Mouse (Mus musculus): ENCODE results near the gene Rab39.
A peak's percentile ranks its signal among the peaks of the same experiment; 100 is the strongest.

Gene Rab39

DNA sequence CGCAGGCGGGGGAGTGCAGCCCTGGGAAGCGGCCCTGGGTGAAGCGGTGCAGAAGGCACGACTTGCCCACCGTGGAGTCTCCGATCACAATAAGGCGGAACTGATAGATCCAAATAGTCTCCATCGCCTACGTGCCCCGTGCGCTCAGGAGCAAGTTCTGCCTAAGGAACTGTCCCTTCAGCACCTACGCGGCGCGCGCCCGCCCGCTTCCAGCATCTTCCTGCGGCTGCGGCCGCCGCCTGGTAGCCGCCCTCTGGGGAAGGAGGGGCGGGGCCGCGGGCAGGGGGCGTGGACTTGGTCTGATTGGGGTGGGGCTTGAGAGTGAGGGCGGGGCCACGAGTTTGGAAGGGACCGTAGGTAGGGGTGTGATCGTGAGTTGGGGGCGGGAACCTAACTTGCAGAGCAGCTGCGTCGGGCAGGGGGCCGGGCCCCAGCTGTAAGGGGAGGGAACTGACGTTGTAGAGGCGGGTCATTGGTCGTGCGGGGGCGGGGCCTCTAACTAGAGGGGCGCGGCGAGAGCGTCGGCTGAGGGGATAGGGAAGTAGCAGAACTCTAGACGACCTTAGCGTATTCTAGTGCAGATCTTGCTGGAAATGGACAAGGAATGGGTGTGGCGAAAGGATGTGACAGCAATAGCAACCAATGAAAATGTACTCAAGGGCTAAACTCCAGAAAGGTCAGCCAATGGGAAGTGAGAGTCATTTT is at the start of gene Rab39:
Rab39 (minus strand) TSS at position 241 of the 705 bp plus-strand sequence.
- peak; percentile 36 for DNase-seq

- no peak for DNase-seq
These were observed 48.8 kb upstream of the Rab39 start for GRCm38 (mm10) chr9:53754801-53755200.

DNA sequence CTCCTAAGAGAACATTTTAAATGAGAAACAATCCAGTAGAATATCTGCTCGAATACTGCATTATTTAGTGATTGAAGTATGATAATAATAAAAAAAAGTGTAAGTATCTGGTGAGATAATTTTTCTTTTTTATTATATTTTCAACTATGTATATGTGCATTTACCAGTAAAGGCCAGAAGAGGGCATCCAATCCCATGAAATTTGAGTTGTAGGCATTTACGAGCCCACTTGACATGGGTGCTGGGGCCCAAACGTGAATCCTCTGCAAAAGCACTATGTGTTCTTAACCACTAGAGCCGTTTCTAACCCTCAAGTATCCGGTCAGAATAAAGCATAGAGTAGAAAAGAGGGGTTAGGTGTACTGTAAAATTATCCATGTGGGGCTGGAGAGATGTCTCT is 44.9 kb upstream of the Rab39 start:
- DNase-seq = no peak

GRCm38 (mm10) chr9:53750411-53750810 is 44.4 kb upstream of the Rab39 start:
- no peak for DNase-seq

DNA sequence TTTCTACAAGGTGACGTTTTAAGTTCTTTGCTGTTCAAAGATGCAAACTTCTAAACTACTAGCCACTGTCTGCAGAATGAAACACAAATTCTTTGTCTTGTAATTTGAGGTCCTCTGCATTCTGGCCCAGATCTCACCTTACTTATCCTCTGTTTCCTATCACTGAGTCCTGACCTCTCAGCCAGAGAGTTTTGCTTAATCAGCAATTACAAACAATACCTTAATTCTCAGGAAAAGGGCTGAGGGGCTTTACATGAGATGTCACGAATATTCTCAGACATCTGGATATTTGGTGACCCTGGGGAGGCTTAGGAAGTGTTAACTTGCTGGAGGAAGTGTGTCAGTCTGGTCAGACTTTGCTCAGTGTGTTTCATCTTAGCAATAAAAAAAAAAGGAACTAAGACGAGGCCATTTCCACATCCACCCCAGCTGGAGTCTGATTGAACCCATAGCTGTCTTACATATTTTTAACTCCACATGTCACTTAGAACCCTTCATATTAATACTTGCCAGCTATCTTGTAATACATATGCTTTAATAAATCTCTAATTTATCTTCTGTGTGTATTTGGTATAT is 34.9 kb upstream of the Rab39 start:
- DNase-seq = no peak

GRCm38 (mm10) chr9:53705491-53705991 is 491 bp downstream of the Rab39 start:
- peak; percentile 12 for DNase-seq

GRCm38 (mm10) chr9:53702991-53703390 is 3.0 kb downstream of the Rab39 start:
- DNase-seq = no peak

DNA sequence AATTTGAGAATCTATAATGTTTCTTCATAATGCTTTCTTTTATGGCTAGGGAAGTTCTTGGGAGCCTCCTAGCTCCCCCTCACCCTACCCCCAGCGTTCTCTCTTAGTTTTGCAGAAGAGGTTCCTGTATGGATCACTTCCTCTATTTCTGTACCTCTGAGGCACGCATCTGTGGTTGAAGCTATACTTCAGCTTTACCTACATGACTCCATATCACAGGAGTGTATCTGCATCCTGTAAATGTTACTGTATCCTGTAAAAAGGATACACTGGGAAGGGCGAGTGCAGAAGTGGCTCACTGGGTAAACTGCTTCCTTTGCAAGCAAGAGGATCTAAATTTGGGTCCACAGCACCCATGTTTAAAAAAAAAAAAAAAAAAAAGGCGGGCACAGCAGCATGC is 5.5 kb downstream of the Rab39 start:
- no peak for DNase-seq

DNA sequence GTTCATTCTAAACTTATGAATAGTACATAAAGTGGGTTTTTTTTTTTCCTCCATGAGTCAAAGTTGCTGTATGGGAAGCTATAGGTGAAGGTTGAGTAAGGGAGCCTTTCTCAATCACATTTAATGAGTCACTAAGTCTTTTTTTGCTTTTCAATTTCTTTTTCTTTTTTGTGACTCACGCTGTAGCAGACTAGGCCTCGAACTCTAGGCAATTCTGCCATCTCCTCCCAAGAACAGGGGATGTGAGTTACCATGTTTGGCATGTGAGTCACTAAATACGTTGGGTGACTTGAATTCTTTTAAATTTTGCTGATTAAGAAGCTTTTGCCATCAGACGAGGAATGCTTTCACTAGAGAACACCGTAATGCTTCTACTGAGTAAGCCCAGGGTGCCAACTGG is 10.2 kb downstream of the Rab39 start:
- no peak for DNase-seq

DNA sequence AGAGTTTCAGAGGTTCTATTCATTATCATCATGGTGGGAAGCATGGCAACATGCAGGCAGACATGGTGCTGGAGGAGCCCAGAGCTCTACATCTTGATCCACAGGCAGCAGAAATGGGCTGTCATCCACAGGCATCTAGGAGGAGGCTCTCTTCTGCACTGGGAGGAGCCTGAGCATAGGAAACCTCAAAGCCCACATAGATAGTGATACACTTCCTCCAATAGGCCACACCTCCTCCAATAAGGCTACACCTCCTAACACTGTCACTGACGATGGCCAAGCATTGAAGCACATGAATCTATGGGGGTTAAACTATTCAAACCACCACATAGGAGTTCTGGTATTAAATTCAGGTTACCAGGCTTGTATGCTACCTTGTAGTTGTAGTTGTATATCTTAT is 12.3 kb downstream of the Rab39 start:
- no peak for DNase-seq

- no peak for DNase-seq
These were observed 14.0 kb downstream of the Rab39 start for GRCm38 (mm10) chr9:53691745-53692670.

- no peak for DNase-seq
These were observed 25.2 kb downstream of the Rab39 start for GRCm38 (mm10) chr9:53680851-53681250.

- DNase-seq = no peak
These were observed 29.1 kb downstream of the Rab39 start for GRCm38 (mm10) chr9:53676921-53677320.

DNA sequence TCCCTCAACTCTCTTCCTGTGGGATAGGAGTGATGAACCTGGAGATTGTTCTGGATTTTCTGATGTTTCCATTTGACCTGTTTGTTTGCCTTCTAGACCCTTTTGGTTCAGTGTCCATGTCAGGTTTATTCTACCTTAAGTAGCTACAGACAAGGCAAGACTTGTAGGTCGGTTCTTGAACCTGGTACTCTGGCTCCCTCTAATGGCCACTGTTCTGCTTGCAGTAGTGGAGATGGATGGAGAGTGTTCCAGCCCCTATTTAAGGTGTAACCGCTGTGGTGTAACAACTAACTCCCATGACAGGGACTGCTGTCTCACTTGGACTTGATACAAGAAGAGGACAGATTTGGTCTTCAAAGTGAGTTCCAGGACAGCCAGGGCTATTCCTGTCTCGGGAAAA is 32.5 kb downstream of the Rab39 start:
- peak; percentile 65 for DNase-seq

GRCm38 (mm10) chr9:53669680-53670219 is 36.3 kb downstream of the Rab39 start, which contains the start of gene Cul5:
Gene Cul5, minus strand, starts transcription at chr9:53670014.
- DNase-seq = no peak

GRCm38 (mm10) chr9:53667020-53667669 is 38.9 kb downstream of the Rab39 start:
- DNase-seq = peak; percentile 93

DNA sequence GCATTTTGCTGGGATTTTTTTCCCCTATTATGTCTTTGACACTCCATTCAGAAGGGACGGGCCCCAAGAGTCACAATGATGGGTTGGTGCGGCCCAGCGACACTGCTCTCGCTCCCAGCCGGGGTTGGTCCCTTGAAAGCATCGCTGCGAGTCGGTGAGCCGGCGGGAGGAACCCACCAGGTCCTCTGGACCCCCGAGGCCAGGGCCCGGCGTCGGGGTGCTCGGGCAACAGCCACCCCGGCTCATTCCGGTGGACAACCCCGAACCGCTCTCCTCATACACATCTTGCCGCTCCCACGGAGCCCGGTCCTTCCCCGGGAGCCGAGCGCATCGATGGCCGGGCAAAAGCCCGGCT is 39.4 kb downstream of the Rab39 start:
- no peak for DNase-seq

DNA sequence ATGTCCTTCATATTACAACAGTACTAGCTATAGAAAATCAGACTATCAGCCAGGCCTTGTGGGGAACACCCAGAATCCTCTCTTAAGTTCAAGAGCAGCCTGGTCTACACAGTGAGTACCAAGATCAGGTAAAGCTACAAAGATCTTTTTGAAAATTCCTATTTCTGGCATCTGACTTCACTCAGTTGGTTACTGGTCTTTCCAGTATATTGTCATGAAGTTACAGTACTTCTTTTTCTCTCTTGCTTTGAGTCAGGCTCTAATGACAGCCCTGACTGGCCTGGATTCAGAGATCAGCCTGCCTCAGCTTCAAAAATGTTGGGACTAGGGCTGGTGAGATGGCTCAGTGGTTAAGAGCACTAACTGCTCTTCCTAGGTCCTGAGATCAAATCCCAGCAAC is 40.6 kb downstream of the Rab39 start:
- DNase-seq = no peak

DNA sequence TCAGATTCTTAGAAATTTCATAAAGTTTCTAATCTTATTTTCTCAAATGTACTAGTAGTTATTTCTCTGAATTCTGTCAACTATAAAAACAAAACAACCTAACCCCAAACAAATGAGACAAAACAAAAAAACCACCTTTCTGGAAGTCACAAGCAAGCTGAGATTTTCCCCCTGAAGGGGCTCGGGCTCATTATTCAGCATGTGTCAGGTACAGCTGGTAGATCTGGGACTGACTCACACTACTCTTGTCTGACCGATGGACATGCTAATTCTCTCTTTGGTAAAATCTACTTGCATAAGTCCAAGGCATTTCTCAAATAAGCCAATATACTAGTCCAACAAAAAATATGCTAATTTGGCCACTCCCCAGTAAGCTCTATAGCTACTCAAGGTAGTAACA is 41.2 kb downstream of the Rab39 start:
- DNase-seq = no peak

GRCm38 (mm10) chr9:53634796-53635195 is 71.2 kb downstream of the Rab39 start:
- no peak for DNase-seq
